Mouse (Mus musculus) lung, postnatal 36 days (tissue): ENCODE results near the gene Rnls.

Experiments
- DNase-seq: peaks from one replicate; pipeline ENCODE4 v3.0.0; 2022; ENCODE audit warnings: mixed read lengths

Gene Rnls

DNA sequence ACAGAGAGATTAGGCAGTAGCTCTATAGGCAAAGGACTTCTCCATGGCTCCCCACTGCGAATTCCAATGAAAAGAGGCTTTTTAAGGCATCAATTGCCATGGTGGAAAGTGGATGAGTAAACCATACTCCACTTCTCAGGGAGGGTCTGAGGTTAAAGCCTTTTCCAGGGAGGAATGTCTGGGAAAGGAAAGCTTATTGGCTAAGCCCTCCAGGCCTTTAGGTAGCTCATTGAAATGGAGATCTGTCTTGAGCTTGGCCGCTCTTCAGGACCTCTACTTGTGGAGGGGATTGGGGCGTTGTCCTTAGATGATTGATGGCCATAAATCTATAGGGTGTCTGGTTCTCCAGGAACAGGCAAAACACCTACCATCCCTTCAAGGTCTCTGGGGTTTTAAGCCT, 213.2 kb downstream of the Rnls start:
- DNase-seq = no peak

DNA sequence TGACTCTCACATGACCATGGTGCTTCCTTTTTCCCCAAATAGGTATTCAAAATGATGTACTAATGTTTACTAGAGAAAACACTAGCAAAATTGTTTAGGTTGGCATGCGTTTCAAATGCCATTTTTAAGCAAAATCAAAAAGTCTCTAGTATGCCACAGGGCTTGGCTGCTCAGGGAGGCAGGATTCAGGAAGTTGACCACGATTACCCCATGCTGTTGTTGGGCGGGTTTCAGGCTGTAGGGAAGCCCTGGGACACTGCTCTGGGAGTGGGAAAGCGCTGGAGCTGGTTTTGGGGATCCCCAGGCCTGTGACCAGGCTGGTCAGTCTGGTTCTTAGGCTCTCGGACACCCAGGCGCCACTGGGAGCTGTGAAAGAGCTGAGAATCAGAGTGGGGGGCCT, 213.7 kb downstream of the Rnls start:
- DNase-seq = no peak

DNA sequence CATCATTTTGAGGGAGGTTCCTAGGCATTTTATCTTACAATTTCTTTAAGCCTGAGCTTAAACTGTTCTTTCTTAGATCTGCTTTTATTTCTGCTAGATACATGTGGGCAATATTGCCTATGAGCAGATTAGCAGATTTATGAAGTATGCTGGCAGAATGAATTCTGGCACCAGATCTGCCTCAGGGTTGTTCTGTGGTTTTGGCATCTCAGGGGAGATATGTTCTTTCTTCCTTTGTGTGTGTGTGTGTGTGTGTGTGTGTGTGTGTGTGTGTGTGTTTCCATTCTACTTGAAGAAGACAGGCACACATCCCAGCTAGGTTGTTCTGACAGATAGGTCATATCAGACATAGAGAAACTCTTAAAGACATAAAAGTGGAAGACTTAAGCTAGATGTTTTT, 218.1 kb downstream of the Rnls start:
- DNase-seq = no peak

DNA sequence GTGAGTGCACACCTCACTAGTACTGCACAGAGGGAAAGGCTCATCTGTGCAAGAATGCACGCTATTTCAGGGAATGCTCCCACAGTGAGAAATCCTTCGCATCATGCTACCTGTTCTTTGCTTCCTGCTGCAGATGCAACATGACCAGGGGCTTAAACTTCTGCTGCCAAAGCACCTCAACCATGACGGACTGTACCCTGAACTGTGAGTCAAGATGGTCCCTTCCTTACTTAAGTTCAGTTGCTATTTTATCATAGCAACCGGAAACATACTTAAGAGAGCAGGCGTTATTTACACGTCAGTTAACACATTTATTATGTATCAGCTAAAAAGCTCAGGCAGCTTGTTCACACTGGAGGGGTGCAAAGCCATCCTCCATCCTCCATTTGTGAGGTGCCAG, 222.2 kb downstream of the Rnls start:
- DNase-seq = no peak

- no peak for DNase-seq
Measured at GRCm38 (mm10) chr19:33167528-33168264, 224.4 kb downstream of the Rnls start.

- DNase-seq = no peak
Measured at GRCm38 (mm10) chr19:33164801-33165200, 227.3 kb downstream of the Rnls start.

DNA sequence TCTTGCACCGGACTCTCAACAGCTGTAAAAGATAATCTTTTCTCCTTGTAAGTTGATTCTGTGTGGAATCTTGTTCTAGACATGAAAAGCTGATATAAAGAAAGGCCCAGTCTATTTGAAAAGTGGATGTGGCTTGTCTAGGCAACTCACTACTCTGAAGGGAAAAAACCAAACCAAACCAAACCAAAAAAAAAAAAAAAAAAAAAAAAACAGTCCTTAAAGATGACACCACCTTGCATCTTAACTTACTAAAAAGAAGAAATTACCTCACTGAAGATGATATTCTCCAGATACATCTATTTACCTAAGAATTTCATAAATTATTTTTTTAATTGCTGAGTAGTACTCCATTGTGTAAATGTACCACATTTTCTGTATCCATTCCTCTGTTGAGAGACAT, 230.2 kb downstream of the Rnls start:
- no peak for DNase-seq

DNA sequence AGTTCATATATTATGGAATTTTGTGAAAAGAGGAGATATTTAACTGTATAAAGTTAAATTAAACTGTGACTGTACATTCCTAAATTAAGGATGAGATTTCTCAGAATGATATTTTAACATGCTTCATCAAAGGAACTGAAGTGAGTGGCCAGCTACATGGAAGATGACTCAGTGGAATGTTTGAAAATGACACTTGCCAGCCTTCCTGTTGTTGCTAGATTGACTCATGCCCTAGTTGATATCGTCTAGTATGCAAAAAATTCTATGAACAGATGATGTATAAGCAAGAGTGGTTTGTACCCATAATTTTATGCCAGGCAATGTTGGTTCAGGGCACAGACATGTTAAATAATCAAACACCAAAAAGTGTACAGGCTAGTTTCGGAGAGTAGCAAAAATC, 232.2 kb downstream of the Rnls start:
- no peak for DNase-seq

DNA sequence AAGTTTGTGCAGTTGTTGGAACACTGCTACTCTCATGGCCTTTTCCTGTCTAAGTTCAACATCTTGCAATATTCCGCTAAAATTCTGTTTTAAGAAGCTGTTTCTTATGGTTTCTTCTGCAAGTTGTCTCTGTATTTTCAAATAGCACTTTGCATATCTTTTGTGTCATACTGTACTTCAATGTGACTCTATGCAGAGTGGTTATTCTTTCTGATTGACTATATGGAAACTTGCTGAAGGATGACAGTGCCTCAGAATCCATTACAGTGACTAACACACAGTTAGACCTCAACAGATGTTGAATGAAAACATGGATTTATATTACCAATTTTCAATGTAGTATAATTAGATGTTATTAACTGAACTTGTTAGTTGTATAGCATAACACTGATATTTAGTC, 232.9 kb downstream of the Rnls start:
- DNase-seq = no peak

GRCm38 (mm10) chr19:33158234-33158633, 233.9 kb downstream of the Rnls start:
- DNase-seq = no peak

GRCm38 (mm10) chr19:33148411-33148810, 243.7 kb downstream of the Rnls start:
- DNase-seq = no peak

GRCm38 (mm10) chr19:33143198-33143597, 248.9 kb downstream of the Rnls start:
- no peak for DNase-seq

DNA sequence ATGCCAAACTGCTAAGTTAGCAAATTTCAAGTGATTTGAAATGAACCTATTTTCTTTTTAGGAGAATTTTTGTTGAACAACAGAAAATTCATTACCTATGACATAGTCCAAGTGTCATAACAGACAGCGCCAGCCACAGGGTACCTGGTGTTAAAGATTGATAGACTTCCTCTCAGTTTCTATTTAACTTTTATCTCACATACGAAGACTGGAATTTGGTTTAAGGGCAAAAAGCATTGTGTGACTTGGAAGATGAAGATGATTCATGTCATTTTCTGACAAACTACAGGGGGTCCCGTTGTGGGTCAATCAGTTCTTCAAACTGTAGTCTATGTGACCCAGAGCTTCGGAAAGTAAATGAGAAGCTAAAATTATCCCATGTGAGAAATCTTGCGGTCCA, 254.8 kb downstream of the Rnls start:
- DNase-seq = no peak

DNA sequence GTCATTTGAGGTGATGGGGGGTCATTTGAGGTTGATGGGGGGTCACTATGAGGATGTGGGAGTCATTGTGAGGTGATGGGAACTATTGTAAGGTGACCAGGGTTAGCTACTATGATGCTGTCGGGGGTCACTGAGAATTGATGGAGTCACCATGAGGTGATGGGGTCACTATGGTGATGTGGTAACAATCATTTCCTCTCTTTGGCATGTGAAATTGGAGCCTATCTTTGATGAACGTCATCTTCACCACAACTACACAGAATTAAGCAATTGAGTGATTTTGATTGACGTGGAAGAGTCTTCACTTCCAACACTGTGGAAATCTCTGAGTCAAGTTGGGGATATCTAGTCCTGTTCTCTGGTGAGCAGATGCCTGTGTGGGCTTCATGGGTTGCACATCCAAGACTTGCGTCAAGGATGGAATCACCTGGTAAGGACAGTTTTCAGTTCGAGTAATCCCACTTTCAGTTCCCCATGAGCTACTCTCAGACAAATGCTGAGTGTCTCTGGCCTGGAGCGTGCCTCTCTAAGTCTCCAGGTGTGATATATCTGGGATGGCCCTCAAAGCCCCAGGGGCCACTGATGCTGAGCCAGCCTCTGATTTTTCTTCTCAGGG, 269.4 kb downstream of the Rnls start:
- no peak for DNase-seq

GRCm38 (mm10) chr19:33119947-33120346, 272.1 kb downstream of the Rnls start:
- DNase-seq = peak; percentile 29

DNA sequence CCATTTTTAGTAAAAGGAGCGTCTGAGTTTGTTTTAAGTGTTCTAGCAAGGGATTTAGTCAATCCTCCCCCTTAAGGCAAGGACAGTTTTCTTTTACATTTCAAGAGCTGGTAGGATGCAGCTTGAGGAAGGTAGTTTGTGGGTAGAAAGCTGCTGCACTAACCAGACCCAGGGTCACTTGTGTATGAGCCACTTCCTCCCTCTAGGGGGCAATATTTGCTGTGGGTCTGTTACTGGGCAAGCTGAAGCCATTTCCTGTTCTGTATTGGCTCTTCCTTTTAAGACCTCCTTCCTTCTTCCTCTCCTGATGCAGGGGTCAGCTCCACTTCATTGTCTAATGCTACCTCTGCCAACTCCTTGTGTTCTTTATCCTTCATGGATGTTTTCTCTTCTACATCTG, 273.2 kb downstream of the Rnls start:
- peak; percentile 45 for DNase-seq

- no peak for DNase-seq
Measured at GRCm38 (mm10) chr19:33114631-33115295, 277.3 kb downstream of the Rnls start.

DNA sequence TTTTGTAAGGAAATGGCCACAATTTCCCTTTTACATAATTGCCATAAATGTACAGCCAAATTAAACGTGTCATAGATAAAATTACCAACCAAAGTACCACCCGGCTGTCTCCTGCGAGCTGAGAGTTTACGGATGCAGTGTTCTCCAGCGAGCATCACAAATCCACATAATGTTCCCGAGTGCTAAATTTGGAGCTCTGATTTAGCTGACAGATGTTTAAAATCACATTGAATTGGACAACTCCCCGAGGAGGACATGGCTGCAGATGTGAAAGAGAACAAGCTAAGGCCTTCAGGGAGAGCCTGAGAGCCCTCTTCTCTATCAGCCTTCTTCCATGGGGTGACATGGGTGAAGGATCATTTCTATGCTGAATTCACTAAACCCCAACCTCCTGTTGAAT, 278.3 kb downstream of the Rnls start:
- DNase-seq = peak; percentile 43

DNA sequence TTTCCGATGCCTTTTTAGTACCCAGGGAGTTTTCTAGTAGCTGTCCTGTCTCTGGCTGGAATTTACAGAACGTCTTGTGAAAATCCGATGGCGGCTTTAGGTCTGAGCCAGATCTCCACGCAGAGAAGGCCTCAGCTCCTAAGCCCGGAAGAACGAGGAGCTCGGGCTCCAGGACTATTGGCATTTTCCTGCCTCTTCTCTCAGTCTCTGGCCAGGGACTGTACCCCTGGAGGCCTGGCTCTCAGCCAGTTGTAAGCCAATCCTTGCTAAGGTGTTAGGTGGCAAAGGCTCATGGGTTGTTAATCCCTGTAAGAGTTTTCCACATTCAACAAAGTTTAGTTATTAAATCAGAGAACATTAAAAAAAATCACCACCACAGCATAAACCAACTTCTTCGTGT, 281.7 kb downstream of the Rnls start:
- DNase-seq = peak; percentile 10

- peak; percentile 68 for DNase-seq
Measured at GRCm38 (mm10) chr19:33109941-33110371, 282.1 kb downstream of the Rnls start.

GRCm38 (mm10) chr19:33109141-33109540, 283.0 kb downstream of the Rnls start:
- no peak for DNase-seq

DNA sequence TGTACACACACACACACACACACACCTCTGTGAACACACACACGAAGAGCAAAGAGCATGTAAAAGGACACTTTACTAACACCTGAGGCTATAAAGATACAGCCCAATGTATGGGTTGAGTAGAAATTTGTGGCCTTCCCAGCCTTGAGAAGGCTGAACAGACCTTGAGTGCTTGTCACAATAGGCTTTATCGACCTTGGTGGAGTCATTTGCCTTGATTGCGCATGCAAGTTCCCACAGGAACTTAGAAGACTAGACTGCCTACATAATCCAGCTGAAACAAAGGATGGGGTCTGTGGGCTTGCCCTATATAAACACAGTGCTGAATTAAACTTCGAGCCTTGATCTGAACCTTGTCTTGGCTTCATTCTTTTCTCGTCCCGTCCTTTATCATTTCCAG, 288.2 kb downstream of the Rnls start:
- no peak for DNase-seq

GRCm38 (mm10) chr19:33102783-33103139, 289.3 kb downstream of the Rnls start:
- DNase-seq = peak; percentile 23
